Mouse (Mus musculus) intestine, embryonic 16.5 days (tissue): Measurements from ENCODE around the gene Zdhhc17. TPM values are rescaled to one million over a fixed set of nuclear protein-coding genes. Genes with fewer than 3 reads are reported as not detected.
A peak's percentile ranks its signal among the peaks of the same experiment; 100 is the strongest.

Experiments used
- ATAC-seq: fragments of 200-750 bp; cut with Nextera tagmentation; 2 replicates; pipeline ENCODE4 v1.8.0; 2017; ENCODE audit warnings: moderate TSS enrichment, moderate library complexity
- H3K27ac ChIP-seq: fragments of 300-500 bp; sonication (generic); 2 replicates; pipeline ENCODE4 v1.5.1; 2014; ENCODE audit warnings: mild to moderate bottlenecking, low read length
- H3K27me3 ChIP-seq: fragments of 300-500 bp; sonication (generic); replicated peaks from 2 replicates; pipeline ENCODE4 v1.6.1; 2014; ENCODE audit warnings: low read length, control low read depth, mixed read lengths; ENCODE audit not compliant: control insufficient read depth, insufficient read depth
- H3K36me3 ChIP-seq: fragments of 300-500 bp; sonication (generic); 2 replicates; pipeline ENCODE4 v1.6.1; 2014; ENCODE audit warnings: low read length, control low read depth; ENCODE audit not compliant: control insufficient read depth, insufficient read depth
- H3K4me1 ChIP-seq: fragments of 300-500 bp; sonication (generic); 2 replicates; pipeline ENCODE4 v1.6.1; 2014; ENCODE audit warnings: low read length, control low read depth, mixed read lengths; ENCODE audit not compliant: control insufficient read depth, insufficient read depth
- H3K4me2 ChIP-seq: fragments of 300-500 bp; sonication (generic); 2 replicates; pipeline ENCODE4 v1.6.1; 2014; ENCODE audit warnings: low read depth, low read length, control low read depth
- H3K4me3 ChIP-seq: fragments of 300-500 bp; sonication (generic); 2 replicates; pipeline ENCODE4 v1.5.1; 2014; ENCODE audit warnings: mild to moderate bottlenecking, low read length
- H3K9ac ChIP-seq: fragments of 300-500 bp; sonication (generic); 2 replicates; pipeline ENCODE4 v1.6.1; 2014; ENCODE audit warnings: low read depth, low read length
- H3K9me3 ChIP-seq: fragments of 300-500 bp; sonication (generic); 2 replicates; pipeline ENCODE4 v1.6.1; 2016; ENCODE audit warnings: low read length, control low read depth; ENCODE audit not compliant: control insufficient read depth
- WGBS: fragments of 180-500 bp; shearing (Covaris S2); extraction: QIAGEN DNeasy Blood & Tissue Kit; methylation state at CpG from one replicate; pipeline ENCODE4 v1.1.7; 2014; 5-methylcytosine and 5-hydroxymethylcytosine counted together
- polyA plus RNA-seq: library from polyadenylated mRNA; unstranded; fragments of >200 nt; fragmentation: Nextera tagmentation; extraction: Ambion mirVana; gene quantifications from 2 replicates; pipeline ENCODE4 v1.2.1, GENCODE M21; 2015

Gene Zdhhc17
- polyA plus RNA-seq, 1 experiment from 2014 or later, result 14.8 TPM

DNA sequence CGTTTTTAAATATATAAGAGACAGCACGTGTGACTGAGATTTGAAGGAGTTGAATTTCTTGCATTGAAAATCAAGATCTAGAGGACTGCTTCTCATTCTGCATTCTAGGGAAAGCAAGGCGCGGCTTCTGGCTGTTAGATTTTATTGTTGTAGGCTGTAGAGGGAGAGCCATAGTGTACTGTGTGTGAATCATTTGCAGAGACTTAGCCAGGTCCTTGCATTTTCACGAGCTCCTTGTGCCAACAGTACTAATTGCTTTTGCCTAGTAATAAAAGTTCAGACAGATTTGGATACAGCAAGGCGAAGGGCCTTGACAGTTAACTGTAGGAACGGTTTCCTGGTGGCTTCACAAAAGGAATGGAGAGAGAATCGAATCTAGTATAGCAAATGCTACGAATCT is 87.3 kb downstream of the Zdhhc17 start:
- peak; percentile 15; the same call in 1 of the 2 replicates for ATAC-seq

DNA sequence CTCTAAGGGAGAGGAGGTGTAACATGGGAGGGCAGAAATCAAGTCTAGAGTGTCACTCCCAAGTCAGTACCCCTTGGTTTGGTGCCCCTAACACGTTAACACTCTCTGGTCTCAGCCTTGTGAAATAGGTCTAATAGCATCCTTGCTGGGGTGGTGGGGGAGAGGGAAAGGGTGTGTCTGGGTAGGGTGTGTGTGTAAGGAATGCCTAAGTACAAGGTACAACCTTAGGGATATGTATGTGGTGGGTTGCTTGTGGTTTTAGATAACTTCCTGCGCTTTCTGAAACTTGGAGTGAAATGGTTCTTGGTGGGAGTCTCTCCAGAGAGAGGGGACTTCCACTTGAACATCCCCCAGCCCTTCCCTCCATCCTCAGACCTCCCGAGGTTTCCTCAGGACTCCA is 88.0 kb downstream of the Zdhhc17 start:
- Histone ChIP-seq H3K4me2 (peak overlapping the region; percentile 77), H3K27ac (peak overlapping the region; percentile 83), H3K4me1 (peaks cover 36% of the 10 kb centered on the region), H3K4me3 (peak overlapping the region; percentile 66), H3K9ac (peak overlapping the region; percentile 12; the same call in 1 of the 2 replicates), H3K36me3 (no peaks in the 10 kb centered on the region), H3K9me3 (no peaks in the 10 kb centered on the region), H3K27me3 (no peaks in the 10 kb centered on the region)
- WGBS, result 50% methylated on average over 3 of the region's 3 CpGs
- peak; percentile 58 for ATAC-seq

More for the DNA sequence above, 87.3 kb downstream of the Zdhhc17 start:
- Histone ChIP-seq H3K36me3 (no peaks in the 10 kb centered on the region), H3K9me3 (no peaks in the 10 kb centered on the region), H3K27me3 (no peaks in the 10 kb centered on the region), H3K4me1 (peaks cover 43% of the 10 kb centered on the region), H3K27ac (peak overlapping the region; percentile 83), H3K4me2 (peak overlapping the region; percentile 77), H3K9ac (0 out of 2 replicates have a peak overlapping the region, but pooled peaks have one; percentile 12), H3K4me3 (peak overlapping the region; percentile 66)
- 45% methylated on average over 9 of the region's 9 CpGs for WGBS

DNA sequence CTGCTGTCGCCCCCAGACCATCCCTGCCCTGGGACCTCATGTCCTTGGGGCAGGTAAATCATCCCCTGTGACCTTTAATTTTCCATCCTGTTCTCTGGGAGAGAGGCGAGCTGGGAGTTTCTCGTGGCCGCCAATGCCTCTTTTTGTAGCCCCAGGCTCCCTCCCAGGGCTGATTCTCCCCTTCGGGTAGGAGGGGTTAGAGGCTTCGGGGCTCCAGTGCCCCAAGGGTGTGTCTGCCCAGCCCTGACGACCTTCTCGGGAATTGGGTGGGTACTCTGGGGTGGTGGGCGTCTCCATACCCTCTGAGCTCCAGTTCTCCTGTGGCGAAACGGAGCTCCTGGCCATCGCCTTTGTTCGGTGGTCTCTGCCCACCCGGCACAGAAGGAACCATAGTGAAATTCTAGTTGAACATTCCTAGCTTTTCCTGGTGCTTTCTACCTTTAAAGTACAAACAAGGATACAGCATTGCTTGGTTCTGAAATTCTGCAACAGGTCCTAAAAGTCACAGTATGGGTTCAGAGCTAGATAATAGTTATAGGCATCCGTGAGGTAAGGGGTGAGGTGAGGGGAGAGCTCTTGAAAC is 89.5 kb downstream of the Zdhhc17 start:
- peak; percentile 49 for ATAC-seq
- Histone ChIP-seq H3K9ac (peak overlapping the region; percentile 89), H3K27ac (peak overlapping the region; percentile 96), H3K27me3 (no peaks in the 10 kb centered on the region), H3K9me3 (no peaks in the 10 kb centered on the region), H3K4me1 (peaks cover 26% of the 10 kb centered on the region), H3K4me3 (peak overlapping the region; percentile 66), H3K4me2 (peak overlapping the region; percentile 77), H3K36me3 (no peaks in the 10 kb centered on the region)
- WGBS, result 2% methylated on average over 15 of the region's 15 CpGs

DNA sequence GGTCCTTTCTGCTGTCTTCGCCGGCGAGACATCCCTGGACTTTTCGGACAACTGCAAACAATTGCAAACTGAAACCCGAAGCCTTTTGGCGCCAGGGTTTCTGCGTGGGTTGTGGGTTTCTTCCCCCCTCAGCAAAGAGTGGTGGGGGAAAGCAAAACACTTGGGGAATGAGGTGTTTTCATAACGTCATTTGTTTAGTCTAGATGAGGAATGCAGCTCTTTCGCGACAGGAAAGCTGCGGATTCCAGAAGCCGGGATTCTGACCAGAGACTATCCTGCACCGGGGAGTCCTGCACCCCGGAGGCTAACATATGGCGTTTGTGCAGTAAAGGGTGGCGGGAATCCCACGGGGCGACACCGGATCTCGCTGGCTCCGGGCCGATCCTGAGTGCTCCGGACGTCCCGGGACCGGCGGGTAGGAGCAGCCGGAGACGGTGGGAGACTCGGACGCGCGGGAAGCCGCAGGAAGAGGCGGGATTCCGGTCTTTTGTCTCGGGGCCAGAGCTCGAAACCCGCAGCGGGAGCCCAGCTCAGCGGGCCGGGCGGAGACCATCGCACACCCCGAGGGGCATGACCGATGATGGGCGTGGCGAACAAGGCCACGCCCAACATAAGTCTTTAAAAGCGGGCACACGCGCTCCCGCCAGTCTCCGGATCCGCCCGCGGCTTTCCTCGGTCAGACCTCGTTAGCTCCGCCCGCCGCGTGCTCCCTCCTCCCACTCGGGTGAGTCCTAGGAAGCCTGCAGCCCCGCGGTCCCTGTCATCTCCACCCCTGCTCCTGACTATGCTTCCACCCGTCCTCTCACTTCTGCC is 90.2 kb downstream of the Zdhhc17 start, which contains the start of gene Csrp2:
Csrp2 (plus strand) TSS at position 259 of the 813 bp plus-strand sequence.
- Histone ChIP-seq H3K9ac (peak within 1 kb of the TSS; percentile 89), H3K36me3 (no peaks in the 10 kb centered on the region), H3K27ac (peak within 1 kb of the TSS; percentile 96), H3K4me3 (peak within 1 kb of the TSS; percentile 66), H3K4me2 (peak within 1 kb of the TSS; percentile 77), H3K4me1 (peaks cover 23% of the 10 kb centered on the region), H3K27me3 (no peaks in the 10 kb centered on the region), H3K9me3 (no peaks in the 10 kb centered on the region)
- 1% methylated on average over 67 of the region's 67 CpGs for WGBS
- peak; percentile 89 for ATAC-seq

DNA sequence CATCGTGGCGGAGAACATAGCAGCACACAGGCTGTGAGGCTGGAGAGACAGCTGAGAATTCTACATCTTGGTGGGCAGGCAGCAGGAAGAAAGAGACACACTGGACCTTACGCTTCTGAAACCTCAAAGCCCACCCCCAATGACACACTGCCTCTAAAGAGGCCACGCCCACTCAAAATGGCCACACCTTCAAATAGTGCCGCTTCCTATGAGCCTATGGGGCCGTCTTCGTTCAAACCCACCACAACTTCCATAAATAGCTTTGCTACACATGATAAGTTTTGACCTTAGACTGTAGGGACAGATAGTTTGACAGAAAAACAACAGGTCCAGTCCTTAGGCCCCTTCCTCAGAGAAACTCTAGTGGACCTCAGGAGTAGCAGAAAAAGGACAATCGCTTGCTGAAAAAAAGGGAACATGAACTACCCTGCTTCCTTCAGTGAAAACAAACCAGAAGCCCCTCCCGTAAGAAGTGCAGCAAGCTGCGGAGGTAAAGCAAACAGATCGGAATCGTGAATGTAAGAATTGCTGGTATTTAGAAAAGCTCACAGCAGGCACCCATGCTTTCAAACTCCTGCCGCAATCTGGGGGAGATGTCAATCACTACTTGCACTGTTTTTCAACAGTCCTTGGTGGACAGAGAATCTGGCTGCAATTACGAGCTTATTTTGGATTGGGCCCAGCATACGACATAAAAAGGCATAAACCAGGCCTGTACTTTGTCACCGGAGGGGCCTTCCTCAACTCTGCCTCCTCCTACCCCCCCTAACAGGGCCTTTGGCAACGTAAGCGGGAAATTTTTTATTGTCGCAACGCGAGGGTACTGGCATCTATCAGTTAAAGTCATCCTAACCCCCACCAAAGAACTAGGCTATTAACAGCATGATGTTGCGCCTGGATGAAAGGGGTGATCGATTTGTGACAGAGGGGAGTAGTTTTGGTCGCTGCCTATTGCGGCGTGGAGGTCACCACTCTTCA is 91.2 kb downstream of the Zdhhc17 start:
- Histone ChIP-seq H3K27ac (peak overlapping the region; percentile 96), H3K36me3 (no peaks in the 10 kb centered on the region), H3K4me2 (peak overlapping the region; percentile 77), H3K9me3 (no peaks in the 10 kb centered on the region), H3K4me1 (peaks cover 23% of the 10 kb centered on the region), H3K9ac (peak overlapping the region; percentile 89), H3K4me3 (peak overlapping the region; percentile 66), H3K27me3 (no peaks in the 10 kb centered on the region)
- WGBS, result 19% methylated on average over 26 of the region's 26 CpGs
- no peak for ATAC-seq

DNA sequence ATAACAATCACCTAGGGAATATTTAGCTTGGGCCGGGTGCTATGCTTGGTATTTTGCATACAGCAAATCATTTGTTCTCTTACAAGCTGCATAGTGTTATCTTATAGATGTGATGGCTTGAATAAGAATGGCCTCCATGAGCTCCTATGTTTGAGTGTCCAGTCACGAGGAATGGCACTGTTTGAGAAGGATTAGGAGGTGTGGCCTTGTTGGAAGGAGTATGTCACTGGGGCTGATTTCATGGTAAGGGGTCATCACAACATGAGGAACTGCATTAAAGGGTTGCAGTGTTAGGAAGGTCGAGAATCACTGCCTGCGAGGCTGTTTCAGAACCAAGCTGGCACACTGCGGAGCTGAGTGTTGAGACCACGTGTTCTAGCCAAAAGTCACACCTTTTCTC is 92.4 kb downstream of the Zdhhc17 start:
- Histone ChIP-seq H3K4me3 (no peak overlapping the region), H3K36me3 (no peaks in the 10 kb centered on the region), H3K27ac (no peak overlapping the region), H3K4me1 (peaks cover 18% of the 10 kb centered on the region), H3K4me2 (no peak overlapping the region), H3K9ac (no peak overlapping the region), H3K9me3 (no peaks in the 10 kb centered on the region), H3K27me3 (no peaks in the 10 kb centered on the region)
- WGBS, result 94% methylated on average over 6 of the region's 6 CpGs
- no peak for ATAC-seq

DNA sequence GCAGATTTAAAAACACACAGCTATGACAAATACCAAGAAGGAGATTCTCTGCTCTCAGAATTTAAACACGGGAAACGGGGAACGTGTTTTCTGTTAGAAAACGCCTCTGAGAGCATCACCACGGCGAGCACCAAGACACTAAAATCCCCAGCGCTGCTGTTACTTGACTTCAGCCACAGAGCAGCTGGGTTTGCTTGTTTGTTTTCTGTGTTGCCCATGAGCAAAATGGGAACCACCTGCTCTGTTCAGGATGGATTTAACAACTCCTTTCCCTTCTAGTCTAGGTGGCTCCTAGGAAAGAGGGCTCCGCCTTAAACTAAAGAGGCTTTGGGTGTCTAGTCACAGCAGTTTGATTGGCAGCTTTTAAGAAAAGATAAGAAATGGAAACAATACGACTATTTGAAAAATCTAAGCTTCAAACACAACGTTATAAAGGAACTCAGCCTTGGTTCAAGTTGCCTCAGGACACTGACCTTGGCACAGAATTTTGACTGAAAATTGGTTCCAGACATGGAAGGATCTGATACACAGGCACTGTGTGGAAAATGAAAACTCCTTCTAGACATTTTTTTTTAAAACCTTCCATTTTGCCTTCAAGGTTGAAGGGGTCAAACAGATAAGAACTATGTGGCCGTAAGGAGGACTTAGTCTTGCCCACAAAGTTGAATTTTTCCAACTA is 93.1 kb downstream of the Zdhhc17 start:
- H3K4me3 ChIP-seq, result no peak overlapping the region
- no peaks in the 10 kb centered on the region for H3K9me3 ChIP-seq
- no peak overlapping the region for H3K27ac ChIP-seq
- H3K27me3 ChIP-seq, result no peaks in the 10 kb centered on the region
- H3K9ac ChIP-seq, result no peak overlapping the region
- no peak overlapping the region for H3K4me2 ChIP-seq
- 79% methylated on average over 11 of the region's 11 CpGs for WGBS
- peaks cover 11% of the 10 kb centered on the region for H3K4me1 ChIP-seq
- no peak for ATAC-seq
- H3K36me3 ChIP-seq, result no peaks in the 10 kb centered on the region

DNA sequence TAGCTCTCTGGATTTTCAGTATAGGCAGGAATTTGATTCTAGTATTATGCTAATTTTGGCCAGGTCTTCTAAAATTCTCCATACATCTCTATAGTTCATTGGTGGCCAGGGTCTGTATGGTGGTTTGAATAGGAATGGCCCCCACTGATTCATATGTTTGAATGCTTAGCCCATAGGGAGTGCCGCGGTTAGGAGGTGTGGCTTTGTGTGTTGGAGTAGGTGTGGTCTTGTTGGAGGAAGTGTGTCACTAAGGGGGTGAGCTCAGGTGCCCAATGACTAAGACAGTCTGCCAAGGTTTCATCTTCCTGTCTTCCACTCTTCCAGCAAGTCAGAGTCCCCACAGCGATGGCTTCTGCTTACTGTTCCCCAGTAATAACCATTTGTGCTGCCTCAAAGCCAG is 106.1 kb downstream of the Zdhhc17 start:
- Histone ChIP-seq H3K27ac (no peak overlapping the region), H3K4me1 (0 out of 2 replicates have a peak, but pooled peaks cover 5% of the 10 kb centered on the region), H3K4me2 (no peak overlapping the region), H3K4me3 (no peak overlapping the region), H3K9ac (no peak overlapping the region), H3K27me3 (no peaks in the 10 kb centered on the region), H3K9me3 (no peaks in the 10 kb centered on the region), H3K36me3 (no peaks in the 10 kb centered on the region)
- no peak for ATAC-seq
- 94% methylated on average over 3 of the region's 3 CpGs for WGBS
